Mouse (Mus musculus): ENCODE results near the gene Apoc2.

Gene Apoc2

GRCm38 (mm10) chr7:19677872-19678271 is at the start of gene Apoc2:
TSS of gene Apoc2 (minus strand) at chr7:19677941.
- no peak for DNase-seq

- DNase-seq: no peak
Measured at GRCm38 (mm10) chr7:19726541-19726940, 48.8 kb upstream of the Apoc2 start.

- DNase-seq: no peak
Measured at GRCm38 (mm10) chr7:19724167-19724566, 46.4 kb upstream of the Apoc2 start.

- DNase-seq: no peak
Measured at GRCm38 (mm10) chr7:19722754-19723195, 45.0 kb upstream of the Apoc2 start.

DNA sequence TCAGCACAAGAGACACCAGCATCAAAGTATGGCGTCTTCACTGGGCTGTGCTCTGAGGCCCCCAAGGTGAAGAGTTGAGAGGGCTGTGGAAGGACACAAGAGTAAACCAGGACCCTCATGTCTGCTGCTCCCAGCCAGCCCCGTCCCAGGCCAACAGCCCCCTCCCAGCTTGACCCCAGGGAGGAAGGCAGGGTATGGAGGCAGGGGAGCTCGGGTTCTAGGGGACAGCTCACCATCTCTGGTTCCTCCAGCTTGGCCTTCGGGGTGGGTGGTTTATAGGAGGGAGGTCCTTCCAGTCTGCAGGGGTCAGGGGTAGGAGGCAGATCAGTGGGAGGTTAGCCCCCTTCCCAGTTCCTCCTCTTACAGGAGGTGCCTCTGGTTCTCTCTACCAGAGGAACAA is 41.5 kb upstream of the Apoc2 start:
- DNase-seq: no peak

DNA sequence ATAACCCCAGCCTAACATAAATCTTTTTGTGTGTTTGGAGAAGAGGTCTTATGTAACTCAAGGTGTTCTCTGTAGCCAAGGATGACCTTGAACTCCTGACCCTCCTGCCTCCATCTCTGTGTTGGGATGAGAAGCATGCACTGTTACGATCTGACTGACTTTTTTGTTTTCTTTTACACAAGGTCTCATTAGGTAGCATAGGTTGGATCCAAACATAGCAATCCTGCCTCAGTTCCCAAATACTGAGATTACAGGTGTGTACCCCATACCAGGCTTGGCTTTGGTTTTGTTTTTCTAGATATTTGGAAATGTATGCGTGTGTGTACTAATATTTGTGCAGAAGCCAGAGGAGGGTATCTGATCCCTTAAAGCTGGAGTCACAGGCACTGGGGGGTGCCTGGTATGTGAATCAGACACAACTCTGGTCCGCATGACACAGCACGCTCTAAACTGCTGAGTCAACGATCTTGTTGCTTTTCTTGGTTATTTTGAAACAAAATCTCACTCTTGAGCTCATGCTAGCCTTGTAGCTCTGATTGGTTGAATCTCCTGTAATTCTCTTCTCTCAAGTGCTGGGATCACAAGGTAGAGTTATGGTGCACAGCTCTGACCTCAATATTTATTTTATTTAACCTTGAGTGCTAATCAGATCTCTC is 40.7 kb upstream of the Apoc2 start:
- no peak for DNase-seq

- DNase-seq: no peak
Measured at GRCm38 (mm10) chr7:19717346-19717745, 39.6 kb upstream of the Apoc2 start.

GRCm38 (mm10) chr7:19716822-19717221 is 39.1 kb upstream of the Apoc2 start:
- no peak for DNase-seq

GRCm38 (mm10) chr7:19716055-19716682 is 38.4 kb upstream of the Apoc2 start:
- DNase-seq: no peak

DNA sequence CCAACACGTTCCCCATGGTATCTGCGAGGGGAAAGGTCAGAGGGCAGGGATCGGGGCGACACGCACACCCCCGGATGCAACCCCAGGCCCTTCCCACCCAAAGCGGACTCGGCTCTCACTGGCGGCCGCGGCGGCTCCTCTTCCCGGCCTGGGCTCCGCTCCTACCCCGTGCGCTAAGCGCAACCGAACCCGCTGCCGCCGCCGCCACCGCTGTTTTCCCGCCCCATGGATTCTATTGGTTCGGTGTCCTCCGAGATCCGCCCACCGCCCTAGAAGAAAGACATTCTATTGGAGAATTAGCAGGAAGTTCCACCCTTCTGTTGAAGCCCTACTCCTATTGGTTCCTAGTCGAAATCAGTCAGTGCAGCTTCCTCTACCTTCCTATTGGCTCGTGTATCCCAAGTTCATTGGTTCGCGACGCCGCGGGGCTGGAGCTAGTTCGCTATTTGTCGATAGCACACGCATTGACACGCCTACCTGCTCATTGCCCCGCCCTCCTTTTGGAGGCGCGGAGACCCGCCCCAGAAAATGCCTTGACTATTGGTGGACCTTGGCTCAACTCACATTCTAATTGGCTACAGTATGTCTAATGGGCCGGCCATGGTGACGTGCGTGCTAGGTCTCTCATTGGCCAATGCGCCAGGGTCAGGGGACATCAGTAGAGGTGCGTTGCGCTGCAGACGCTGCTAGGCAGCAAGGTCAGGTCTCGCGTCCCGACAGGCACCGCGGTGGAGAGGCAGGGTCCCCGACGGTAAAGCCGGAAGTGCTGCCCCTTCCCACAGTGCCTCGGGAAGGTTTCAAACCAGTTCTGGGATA is 37.7 kb upstream of the Apoc2 start, which contains the start of gene Tomm40:
Gene Tomm40, minus strand, starts transcription at position 200 of the 816 bp plus-strand sequence.
- DNase-seq: peak; percentile 98 to 99

GRCm38 (mm10) chr7:19714836-19715235 is 37.1 kb upstream of the Apoc2 start:
- DNase-seq: no peak

DNA sequence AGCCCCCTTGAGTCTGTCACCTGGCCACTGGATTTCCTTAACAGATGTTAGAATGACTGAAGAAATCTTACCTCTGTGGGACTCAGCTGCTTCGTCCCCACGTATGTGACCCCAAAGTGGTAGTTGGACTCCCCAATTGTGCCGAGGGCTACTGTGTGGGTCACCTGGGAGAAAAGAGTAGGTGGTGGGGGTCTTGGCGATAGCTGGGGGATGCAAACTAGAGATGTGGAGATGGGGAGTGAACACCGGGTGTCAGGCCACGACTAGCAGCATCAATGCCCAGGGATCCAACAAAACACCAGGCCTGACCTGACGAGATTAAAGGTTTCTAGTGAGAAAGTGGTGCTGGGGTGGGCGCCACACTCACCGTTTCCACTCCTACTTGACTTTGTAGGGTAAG is 35.9 kb upstream of the Apoc2 start:
- no peak for DNase-seq

DNA sequence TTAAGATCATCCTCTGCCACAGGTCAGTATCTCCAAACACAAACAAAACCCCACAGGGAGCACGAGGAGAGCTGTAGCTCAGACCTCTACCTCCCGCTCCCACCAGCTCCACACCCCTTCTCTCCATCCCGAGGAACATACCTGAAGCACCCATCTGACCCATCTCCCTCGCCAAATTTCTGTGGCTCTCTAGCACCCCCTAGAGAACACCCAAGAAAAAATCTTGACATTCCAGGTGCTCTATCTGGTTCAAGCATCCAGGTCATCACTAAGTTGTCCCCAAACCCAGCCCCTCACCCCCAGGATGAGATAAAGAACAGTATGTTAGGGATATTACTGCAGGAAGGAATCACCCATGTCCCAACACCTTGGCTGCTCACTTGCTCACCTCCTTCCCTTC is 35.5 kb upstream of the Apoc2 start:
- DNase-seq: peak in 1 of 2 experiments; percentile 20

GRCm38 (mm10) chr7:19712414-19712813 is 34.7 kb upstream of the Apoc2 start:
- DNase-seq: no peak

- no peak for DNase-seq
Measured at GRCm38 (mm10) chr7:19710650-19711049, 32.9 kb upstream of the Apoc2 start.

DNA sequence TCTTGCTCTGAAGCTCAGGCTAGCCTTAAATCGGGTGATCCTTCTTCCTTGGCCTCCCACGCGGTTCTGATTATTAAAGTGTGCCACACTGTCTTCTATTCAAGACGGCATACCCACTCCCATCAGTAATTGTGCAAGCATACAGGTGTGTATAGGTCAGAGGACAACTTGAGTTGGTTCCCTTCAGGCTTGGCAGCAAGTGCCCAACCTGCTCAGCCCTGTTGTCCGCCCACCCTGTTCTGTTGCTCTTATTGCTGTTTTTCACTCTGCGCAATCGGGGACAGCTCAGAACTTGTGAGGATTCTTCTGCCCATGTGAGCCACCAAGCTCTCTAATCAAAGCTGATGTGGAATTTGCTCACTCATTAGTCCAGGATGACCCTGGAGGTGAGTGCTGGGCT is 27.5 kb upstream of the Apoc2 start:
- DNase-seq: no peak

DNA sequence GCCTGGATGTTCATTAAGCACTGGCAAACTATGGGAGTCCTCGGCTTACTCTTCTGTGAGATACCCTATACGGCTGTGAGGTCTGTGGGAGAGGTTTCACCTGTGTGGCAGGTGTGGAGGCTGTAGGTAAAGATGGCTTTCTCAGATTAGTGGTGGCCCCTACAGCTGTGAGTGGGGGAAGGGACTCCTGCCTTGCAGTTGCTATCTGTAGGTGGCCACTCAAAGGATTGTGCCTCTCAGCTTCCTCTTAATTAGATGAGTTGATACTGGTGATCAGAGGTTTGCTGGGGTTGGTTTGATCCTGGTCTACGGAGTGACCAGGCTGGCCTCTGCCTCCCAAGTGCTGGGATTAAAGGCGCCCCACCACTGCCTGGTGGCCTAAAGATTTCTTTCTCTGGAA is 26.7 kb upstream of the Apoc2 start:
- DNase-seq: no peak

GRCm38 (mm10) chr7:19702859-19703555 is 25.3 kb upstream of the Apoc2 start:
- DNase-seq: no peak

GRCm38 (mm10) chr7:19701069-19701761 is 23.5 kb upstream of the Apoc2 start:
- peak; percentile 54 to 58 for DNase-seq

DNA sequence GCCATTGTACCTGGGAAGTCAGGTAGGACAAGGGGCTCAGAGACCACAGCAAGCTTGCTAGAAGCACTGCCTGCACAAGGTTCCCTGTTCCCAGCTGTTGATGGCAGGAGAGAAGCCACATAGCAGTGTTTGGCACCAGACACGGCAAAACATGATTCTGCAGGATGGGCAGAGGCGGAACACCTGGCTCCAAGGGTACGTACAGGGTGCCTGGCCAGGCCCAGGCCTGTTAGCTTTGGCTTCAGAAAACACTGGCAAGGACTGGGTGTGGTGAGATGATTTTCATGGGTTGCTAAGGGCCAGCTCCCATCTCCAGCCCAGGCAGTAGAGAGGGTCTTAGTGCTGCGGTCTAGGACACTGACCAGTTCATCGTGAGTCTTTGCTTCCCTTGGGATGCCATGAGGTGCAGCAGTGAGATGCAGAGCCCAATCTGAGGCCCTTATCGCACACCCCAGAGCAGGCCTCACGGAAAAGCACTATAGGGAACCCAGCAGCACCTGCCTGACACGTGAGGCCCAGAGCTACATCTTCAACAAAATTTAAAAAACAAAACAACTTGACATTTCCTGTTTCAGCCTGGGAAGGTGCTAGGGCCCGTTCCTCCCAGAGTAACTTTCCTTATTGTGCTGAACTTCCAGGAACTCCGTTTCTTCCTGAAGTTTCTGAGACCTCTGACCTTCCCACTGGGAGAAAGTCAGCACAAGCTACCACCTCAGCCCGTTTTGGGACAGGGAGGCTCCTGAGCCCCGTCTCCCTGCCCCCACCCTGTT is 22.7 kb upstream of the Apoc2 start:
- no peak for DNase-seq

DNA sequence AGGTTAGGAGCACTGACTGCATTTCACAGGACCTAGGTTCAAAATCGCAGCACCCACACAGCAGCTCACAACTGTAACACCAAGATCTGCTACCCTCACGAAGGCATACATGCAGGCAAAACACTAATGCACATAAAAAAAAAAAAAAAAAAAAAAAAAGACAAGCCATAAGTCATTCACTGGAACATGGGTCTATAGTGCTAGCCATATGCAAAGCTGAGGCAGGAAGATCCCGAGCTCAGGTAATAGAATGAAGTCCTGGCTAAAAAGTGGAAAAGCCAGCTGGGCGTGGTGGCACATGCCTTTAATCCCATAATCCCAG is 22.0 kb upstream of the Apoc2 start:
- DNase-seq: no peak
